Comparison of ENCODE assay signal across 8 mouse cellular contexts in genomic region chr17:5975099-5975977, GRCm38 (mm10). TPM values are rescaled to one million over a fixed set of nuclear protein-coding genes. Genes with fewer than 3 reads are reported as not detected.
DNase-seq lines count a peak whose midpoint lies in the region; TF ChIP-seq lines count a peak whose summit lies in the region.

No protein-coding gene starts in this region.

- TF ChIP-seq CTCF in bone marrow macrophage, adult 2 months (IDR thresholded peaks at IDR 0.05; ENCODE audit: low read depth, low read length), result no peak
- no peak for TF ChIP-seq CTCF in gastrocnemius, adult 2 months (IDR thresholded peaks at IDR 0.05)

- TF ChIP-seq POLR2A in bone marrow macrophage, adult 2 months (IDR thresholded peaks at IDR 0.05; ENCODE audit: borderline replicate concordance, low read depth, low read length), result no peak

- peaks cover 45% of the 10 kb centered on the region for H3K4me1 ChIP-seq in bone marrow macrophage, adult 2 months (ENCODE audit: control insufficient read depth, insufficient read depth, low read length)
- peaks cover 24% of the 10 kb centered on the region for H3K4me1 ChIP-seq in limb, embryonic 10.5 days

- DNase-seq in kidney, adult 18-20 months, result peak; percentile 20
- no peak for DNase-seq in kidney, adult 11 months
- DNase-seq in gastrocnemius, adult 2 months, result peak; percentile 69
- peak; percentile 85 for DNase-seq in induced T-regulatory cell, adult 2 months (ENCODE audit: low read depth)
- DNase-seq in limb, embryonic 10.5 days (ENCODE audit: low spot score), result peak; percentile 40
- DNase-seq in monocyte, adult 2 months (ENCODE audit: low read depth in 1 of 2, low spot score in 2 of 2), result peak; percentile 10 to 26
- DNase-seq in thymus, postnatal 0 days (ENCODE audit: low spot score), result peak; percentile 65

- no peaks in the 10 kb centered on the region for H3K9me3 ChIP-seq in limb, embryonic 10.5 days (replicated peaks)

- no peaks in the 10 kb centered on the region for H3K27me3 ChIP-seq in limb, embryonic 10.5 days (ENCODE audit: low read depth, poor library complexity, severe bottlenecking)

- intact Hi-C loops in gastrocnemius, adult 2 months (cut with DNase I), result no loop called here

- H3K27ac ChIP-seq in bone marrow macrophage, adult 2 months (ENCODE audit: insufficient read depth, low read depth, low read length), result peak overlapping the region; percentile 24
- peak overlapping the region; percentile 85 for H3K27ac ChIP-seq in gastrocnemius, adult 2 months
- H3K27ac ChIP-seq in limb, embryonic 10.5 days, result peak overlapping the region; percentile 26

- H3K4me3 ChIP-seq in bone marrow macrophage, adult 2 months (ENCODE audit: insufficient read depth, low read length), result peak overlapping the region; percentile 49
- peak overlapping the region; percentile 69 for H3K4me3 ChIP-seq in gastrocnemius, adult 2 months
- H3K4me3 ChIP-seq in limb, embryonic 10.5 days, result no peak overlapping the region

- WGBS in limb, embryonic 10.5 days, result 40% methylated on average over 23 of the region's 23 CpGs

- H3K36me3 ChIP-seq in limb, embryonic 10.5 days, result no peaks in the 10 kb centered on the region

RNA-seq across cellular contexts. Expression of gene Synj2, which starts 34.3 kb away (rescaled TPM):
- polyA plus RNA-seq in bone marrow macrophage, adult 2 months (2012; ENCODE audit: insufficient read depth, insufficient read length, missing spikeins), result 9.7 and 11.2 TPM in 2 replicates
- 10 to 100 TPM; 26.3 to 36.9 TPM for total RNA-seq in gastrocnemius, adult 2 months (2021)
- 0.75 and 1.1 TPM in 2 replicates for polyA plus RNA-seq in limb, embryonic 10.5 days (2016; fragmentation: Nextera tagmentation; extraction: Ambion mirVana)
- polyA plus RNA-seq in thymus, postnatal 0 days (2015; fragmentation: Nextera tagmentation; extraction: Ambion mirVana), result 4.2 and 4.5 TPM in 2 replicates

Comparison
In these comparisons a context has a peak if more than half of its experiments do, and no peak if none do; other contexts are left out.
1. H3K27ac ChIP-seq: peak in every context shown above with its lines; median percentile 85 in gastrocnemius, adult 2 months; 26 in limb, embryonic 10.5 days; 24 in bone marrow macrophage, adult 2 months.